Mouse (Mus musculus): Measurements from ENCODE around the gene Lyg2.

DNA sequence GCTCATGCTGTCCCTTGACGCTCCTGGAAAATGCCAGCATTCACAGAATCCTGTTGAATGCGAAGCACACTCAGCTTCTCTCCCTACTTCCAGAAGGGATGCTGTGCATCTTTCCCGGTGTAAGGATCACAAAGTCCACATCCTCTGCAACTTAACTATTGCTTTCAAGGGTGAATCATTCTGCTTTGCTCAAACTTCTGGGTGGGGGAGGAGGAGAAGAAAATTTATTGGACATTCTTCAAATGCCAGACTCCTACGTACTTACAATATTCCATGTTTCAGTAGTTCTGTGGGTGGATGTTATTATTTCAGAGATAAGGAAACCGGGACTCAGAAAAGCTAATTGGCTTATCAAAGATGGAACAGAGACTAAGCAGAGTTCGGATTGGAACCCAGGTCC is 1.8 kb upstream of the Lyg2 start:
- no peak for TF ChIP-seq POLR2A (IDR thresholded peaks at IDR 0.05; ENCODE audit: low read depth, low read length)
- TF ChIP-seq CTCF (IDR thresholded peaks at IDR 0.05; ENCODE audit: extremely low read depth, insufficient read length, insufficient replicate concordance, low read depth, low read length) = no peak

Data from small intestine, adult 2 months (tissue).